Mouse (Mus musculus) megakaryocyte, embryonic 14.5 days (primary cell): ENCODE measurements around the gene Pnlip. TPM values are rescaled to one million over a fixed set of nuclear protein-coding genes. Genes with fewer than 3 reads are reported as not detected.

Experiments
- H3K27me3 ChIP-seq: replicated peaks from 2 replicates; pipeline ENCODE3; 2012; ENCODE audit warnings: inconsistent platforms
- H3K36me3 ChIP-seq: replicated peaks from 2 replicates; pipeline ENCODE3; 2012; ENCODE audit warnings: low read length, inconsistent platforms, mixed read lengths
- H3K4me1 ChIP-seq: 2 replicates; pipeline ENCODE4 v1.6.1; 2012; ENCODE audit warnings: inconsistent platforms
- H3K4me3 ChIP-seq: replicated peaks from 2 replicates; pipeline ENCODE3; 2012; ENCODE audit warnings: moderate library complexity, mild to moderate bottlenecking, inconsistent platforms
- H3K9me3 ChIP-seq: 2 replicates; pipeline ENCODE4 v1.6.1; 2012; ENCODE audit warnings: inconsistent platforms
- FLI1 ChIP-seq: IDR thresholded peaks from 2 replicates; pipeline ENCODE4 v1.6.1; 2012; ENCODE audit warnings: low read length, inconsistent platforms, mixed read lengths
- GATA1 ChIP-seq: IDR thresholded peaks from 3 replicates; pipeline ENCODE4 v1.6.1; 2012; ENCODE audit warnings: mixed read lengths, low read length, inconsistent platforms, borderline replicate concordance
- polyA plus RNA-seq: library from polyadenylated mRNA; stranded (reverse); fragments of >175 nt; gene quantifications from 2 replicates; pipeline ENCODE4 v1.2.3, GENCODE M21; 2012; ENCODE audit warnings: low replicate concordance; ENCODE audit not compliant: insufficient read depth

Pnlip gene
- not detected in 2 replicates for polyA plus RNA-seq

- H3K9me3 ChIP-seq = no peaks in the 10 kb centered on the region
- no peaks in the 10 kb centered on the region for H3K27me3 ChIP-seq
- H3K4me1 ChIP-seq = no peaks in the 10 kb centered on the region
- TF ChIP-seq GATA1 (no peak), FLI1 (no peak)
- peak within 1 kb of the TSS; percentile 64 for H3K4me3 ChIP-seq
- no peaks in the 10 kb centered on the region for H3K36me3 ChIP-seq
These were observed at the start of gene Pnlip for GRCm38 (mm10) chr19:58652198-58652597. Pnlip (plus strand) TSS chr19:58652498.

- peaks cover 20% of the 10 kb centered on the region; the same call in 1 of the 2 replicates for H3K9me3 ChIP-seq
- no peaks in the 10 kb centered on the region for H3K36me3 ChIP-seq
- H3K27me3 ChIP-seq = no peaks in the 10 kb centered on the region
- no peaks in the 10 kb centered on the region for H3K4me1 ChIP-seq
- no peak overlapping the region for H3K4me3 ChIP-seq
- TF ChIP-seq GATA1 = no peak
- TF ChIP-seq FLI1 = no peak
These were observed 42.6 kb upstream of the Pnlip start for GRCm38 (mm10) chr19:58609716-58610115.

- no peak overlapping the region for H3K4me3 ChIP-seq
- no peaks in the 10 kb centered on the region for H3K36me3 ChIP-seq
- H3K27me3 ChIP-seq = no peaks in the 10 kb centered on the region
- no peaks in the 10 kb centered on the region for H3K4me1 ChIP-seq
- no peak for TF ChIP-seq GATA1
- TF ChIP-seq FLI1 = no peak
- H3K9me3 ChIP-seq = peaks cover 12% of the 10 kb centered on the region; the same call in 1 of the 2 replicates
These were observed 39.6 kb upstream of the Pnlip start for GRCm38 (mm10) chr19:58612745-58613144.

GRCm38 (mm10) chr19:58616606-58617005 is 35.7 kb upstream of the Pnlip start:
- Histone ChIP-seq H3K27me3 (no peaks in the 10 kb centered on the region), H3K4me3 (no peak overlapping the region), H3K36me3 (no peaks in the 10 kb centered on the region), H3K4me1 (no peaks in the 10 kb centered on the region), H3K9me3 (peaks cover 14% of the 10 kb centered on the region; the same call in 1 of the 2 replicates)
- no peak for TF ChIP-seq FLI1
- no peak for TF ChIP-seq GATA1

- Histone ChIP-seq H3K9me3 (peaks cover 7% of the 10 kb centered on the region), H3K4me3 (no peak overlapping the region), H3K27me3 (no peaks in the 10 kb centered on the region), H3K36me3 (no peaks in the 10 kb centered on the region), H3K4me1 (no peaks in the 10 kb centered on the region)
- no peak for TF ChIP-seq GATA1
- TF ChIP-seq FLI1 = no peak
These were observed 31.6 kb upstream of the Pnlip start for GRCm38 (mm10) chr19:58620661-58621060.

GRCm38 (mm10) chr19:58621646-58622045 is 30.7 kb upstream of the Pnlip start:
- Histone ChIP-seq H3K36me3 (no peaks in the 10 kb centered on the region), H3K4me3 (no peak overlapping the region), H3K4me1 (no peaks in the 10 kb centered on the region), H3K9me3 (peaks cover 7% of the 10 kb centered on the region), H3K27me3 (no peaks in the 10 kb centered on the region)
- TF ChIP-seq FLI1 = no peak
- TF ChIP-seq GATA1 = no peak

GRCm38 (mm10) chr19:58624799-58625198 is 27.5 kb upstream of the Pnlip start:
- Histone ChIP-seq H3K4me3 (no peak overlapping the region), H3K4me1 (no peaks in the 10 kb centered on the region), H3K27me3 (peaks cover 2% of the 10 kb centered on the region), H3K9me3 (peaks cover 5% of the 10 kb centered on the region), H3K36me3 (no peaks in the 10 kb centered on the region)
- TF ChIP-seq FLI1 (no peak), GATA1 (no peak)

GRCm38 (mm10) chr19:58625254-58625947 is 26.9 kb upstream of the Pnlip start:
- Histone ChIP-seq H3K4me3 (no peak overlapping the region), H3K4me1 (no peaks in the 10 kb centered on the region), H3K27me3 (peaks cover 2% of the 10 kb centered on the region), H3K9me3 (peaks cover 5% of the 10 kb centered on the region), H3K36me3 (no peaks in the 10 kb centered on the region)
- TF ChIP-seq GATA1 = no peak
- no peak for TF ChIP-seq FLI1

- TF ChIP-seq FLI1 = no peak
- no peak for TF ChIP-seq GATA1
- H3K36me3 ChIP-seq = no peaks in the 10 kb centered on the region
- peaks cover 2% of the 10 kb centered on the region for H3K27me3 ChIP-seq
- H3K9me3 ChIP-seq = no peaks in the 10 kb centered on the region
- no peaks in the 10 kb centered on the region for H3K4me1 ChIP-seq
- H3K4me3 ChIP-seq = no peak overlapping the region
These were observed 24.6 kb upstream of the Pnlip start for GRCm38 (mm10) chr19:58627406-58628337.
